Mouse (Mus musculus): Measurements from ENCODE around the gene Rsph3b. TPM values are rescaled to one million over a fixed set of nuclear protein-coding genes. Genes with fewer than 3 reads are reported as not detected.
"Not testable (repeated sequence)": the region's sequence is repeated elsewhere in the genome, so short reads cannot be mapped to it uniquely, and the experiment has no call there.

Rsph3b gene
- total RNA-seq, 2 experiments from 2014 or later = 29.8 TPM

GRCm38 (mm10) chr17:6958881-6959280, 10.4 kb upstream of the Rsph3b start:
- DNase-seq = not testable (repeated sequence)

GRCm38 (mm10) chr17:6948769-6949228, 317 bp upstream of the Rsph3b start:
- not testable (repeated sequence) for DNase-seq

GRCm38 (mm10) chr17:6947637-6947983, 872 bp downstream of the Rsph3b start:
- DNase-seq = not testable (repeated sequence)

- DNase-seq = not testable (repeated sequence)
Measured at GRCm38 (mm10) chr17:6942560-6942959, 5.9 kb downstream of the Rsph3b start.

- not testable (repeated sequence) for DNase-seq
Measured at GRCm38 (mm10) chr17:6931625-6932024, 16.9 kb downstream of the Rsph3b start.

GRCm38 (mm10) chr17:6920351-6920894, 28.1 kb downstream of the Rsph3b start:
- DNase-seq = not testable (repeated sequence)

- not testable (repeated sequence) for DNase-seq
Measured at GRCm38 (mm10) chr17:6919388-6919787, 29.1 kb downstream of the Rsph3b start.

GRCm38 (mm10) chr17:6915282-6915681, 33.2 kb downstream of the Rsph3b start:
- not testable (repeated sequence) for DNase-seq

GRCm38 (mm10) chr17:6914066-6914465, 34.4 kb downstream of the Rsph3b start:
- not testable (repeated sequence) for DNase-seq

GRCm38 (mm10) chr17:6900361-6900760, 48.1 kb downstream of the Rsph3b start:
- not testable (repeated sequence) for DNase-seq

- DNase-seq = not testable (repeated sequence)
Measured at GRCm38 (mm10) chr17:6897996-6898562, 50.4 kb downstream of the Rsph3b start.

GRCm38 (mm10) chr17:6896756-6897155, 51.7 kb downstream of the Rsph3b start:
- no peak for DNase-seq

GRCm38 (mm10) chr17:6893332-6893731, 55.1 kb downstream of the Rsph3b start:
- no peak for DNase-seq

- DNase-seq = no peak
Measured at GRCm38 (mm10) chr17:6891966-6892934, 56.2 kb downstream of the Rsph3b start.

GRCm38 (mm10) chr17:6886445-6886844, 62.0 kb downstream of the Rsph3b start:
- DNase-seq = no peak

GRCm38 (mm10) chr17:6884531-6884930, 64.0 kb downstream of the Rsph3b start:
- no peak for DNase-seq

GRCm38 (mm10) chr17:6881306-6881705, 67.2 kb downstream of the Rsph3b start:
- no peak for DNase-seq

- DNase-seq = no peak
Measured at GRCm38 (mm10) chr17:6871421-6871820, 77.1 kb downstream of the Rsph3b start.

- no peak for DNase-seq
Measured at GRCm38 (mm10) chr17:6868810-6869209, 79.7 kb downstream of the Rsph3b start.

GRCm38 (mm10) chr17:6867740-6868139, 80.7 kb downstream of the Rsph3b start:
- no peak for DNase-seq

GRCm38 (mm10) chr17:6866576-6866975, 81.9 kb downstream of the Rsph3b start:
- no peak for DNase-seq

GRCm38 (mm10) chr17:6865580-6865979, 82.9 kb downstream of the Rsph3b start:
- no peak for DNase-seq

- DNase-seq = no peak
Measured at GRCm38 (mm10) chr17:6864869-6865268, 83.6 kb downstream of the Rsph3b start.
